Mouse (Mus musculus): Measurements from ENCODE around the gene Prmt9. TPM values are rescaled to one million over a fixed set of nuclear protein-coding genes. Genes with fewer than 3 reads are reported as not detected.
A peak's percentile ranks its signal among the peaks of the same experiment; 100 is the strongest.

The Prmt9 gene
- total and polyA plus RNA-seq, 3 experiments = 14.2 to 16.9 (median 14.3) TPM

DNA sequence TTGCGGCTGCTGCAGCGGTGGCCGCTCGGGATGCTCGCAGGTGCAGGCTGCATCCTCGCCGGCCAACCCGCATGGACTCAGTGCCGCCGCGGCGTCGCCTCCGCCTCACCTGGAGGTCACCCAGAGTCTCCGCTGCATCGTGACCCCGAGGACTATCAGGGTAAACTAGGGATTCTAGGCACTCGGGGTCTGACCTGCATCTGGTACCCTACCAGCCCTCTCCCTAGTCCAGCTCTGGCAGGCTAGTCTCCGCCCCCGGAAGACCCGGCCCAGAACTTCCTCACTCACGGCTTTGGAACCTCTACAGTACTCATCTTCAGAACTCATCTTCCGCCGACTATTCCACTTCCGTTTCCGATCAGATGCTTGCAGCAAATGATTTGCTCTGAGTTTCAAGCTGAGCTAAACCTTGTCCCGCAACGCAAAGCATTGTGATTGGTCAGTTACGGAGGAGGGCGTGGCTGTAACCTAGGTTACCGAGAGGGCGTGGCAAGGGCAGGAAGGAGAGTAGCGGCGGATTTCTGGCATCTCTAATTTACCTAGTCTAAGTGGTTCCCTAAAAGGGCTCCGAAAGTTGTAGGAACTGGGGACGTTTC is 61.3 kb downstream of the Prmt9 start, which contains the start of gene Tmem184c (continued):
- TF ChIP-seq PAX5 (IDR thresholded peaks at IDR 0.05; ENCODE audit: low read length) (no peak), IRF4 (IDR thresholded peaks at IDR 0.05; ENCODE audit: low read depth, low read length) (no peak; the same call in 1 of the 2 replicates), GABPA (IDR thresholded peaks at IDR 0.05; ENCODE audit: insufficient replicate concordance, low read depth, low read length) (no peak), CTCF (conservative IDR thresholded peaks at IDR 0.05 in 1 of 2, IDR thresholded peaks at IDR 0.05 in 1 of 2; ENCODE audit: low read depth in 2 of 2, low read length in 2 of 2) (no peak), JUND (conservative IDR thresholded peaks at IDR 0.05; ENCODE audit: low read depth, low read length) (no peak), TCF12 (IDR thresholded peaks at IDR 0.05; ENCODE audit: low read depth, low read length) (0 out of 2 replicates have a peak, but pooled peaks have one; percentile 50), CHD2 (IDR thresholded peaks at IDR 0.05; ENCODE audit: low read length) (no peak), ZMIZ1 (IDR thresholded peaks at IDR 0.05; ENCODE audit: low read depth, low read length) (peak; percentile 66; the same call in 1 of the 2 replicates), TBP (conservative IDR thresholded peaks at IDR 0.05; ENCODE audit: low read depth, low read length) (peak; percentile 61; the same call in 1 of the 2 replicates), MXI1 (IDR thresholded peaks at IDR 0.05; ENCODE audit: low read depth, low read length) (peak; percentile 78), CHD1 (IDR thresholded peaks at IDR 0.05; ENCODE audit: low read depth, low read length) (no peak), POLR2A (IDR thresholded peaks at IDR 0.05; ENCODE audit: low read depth, low read length) (peak; percentile 92), EP300 (IDR thresholded peaks at IDR 0.05; ENCODE audit: low read length) (no peak), SIN3A (IDR thresholded peaks at IDR 0.05; ENCODE audit: low read length) (peak; percentile 72)

DNA sequence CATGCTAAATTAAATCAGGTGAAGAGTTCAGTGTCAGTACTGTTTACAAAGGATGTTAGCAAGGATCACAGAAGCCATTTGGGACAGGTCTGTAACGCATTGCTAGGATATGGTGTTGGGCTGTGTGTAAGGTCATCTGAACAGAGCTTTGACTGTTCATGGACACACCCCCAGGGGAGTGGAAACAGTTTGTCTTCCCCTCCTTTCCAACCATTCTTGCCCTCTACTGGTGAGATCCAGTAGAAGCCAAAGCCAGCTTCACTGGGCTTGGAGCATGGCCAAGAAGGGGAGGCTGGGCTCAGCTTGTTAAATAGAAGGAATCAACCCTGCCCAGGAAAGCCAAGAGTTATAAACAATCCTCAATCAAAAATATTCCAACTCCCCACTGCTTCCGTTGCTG is 68.7 kb downstream of the Prmt9 start:
- no peaks in the 10 kb centered on the region for H3K4me1 ChIP-seq (ENCODE audit: control insufficient read depth in 1 of 2, insufficient read depth in 2 of 2)
- no peaks in the 10 kb centered on the region for H3K36me3 ChIP-seq (replicated peaks in 1 of 2; ENCODE audit: control insufficient read depth in 1 of 2, insufficient read depth in 1 of 2, low read length in 1 of 2)
- peak; percentile 43 for TF ChIP-seq SMC3 (IDR thresholded peaks at IDR 0.05; ENCODE audit: low read depth, low read length)
- peak; percentile 24 for TF ChIP-seq RAD21 (IDR thresholded peaks at IDR 0.05; ENCODE audit: low read depth, low read length)
- TF ChIP-seq PAX5 (IDR thresholded peaks at IDR 0.05; ENCODE audit: low read length) = no peak
- TF ChIP-seq CTCF (conservative IDR thresholded peaks at IDR 0.05 in 1 of 2, IDR thresholded peaks at IDR 0.05 in 1 of 2; ENCODE audit: low read depth in 2 of 2, low read length in 2 of 2) = peak; percentile 29 to 60; a peak in 2 of 4 replicates
- in situ Hi-C loops (cut with MboI; ENCODE audit: low pct_ligation_motif_present, low pct_unique_long_range_greater_than_20kb, low sequenced_read_pairs) = no loop called here
- no peak overlapping the region for H3K27ac ChIP-seq (ENCODE audit: insufficient read depth, low read depth)
- no peak overlapping the region for H3K9ac ChIP-seq (ENCODE audit: insufficient read depth, low read depth)
- dilution Hi-C loops (cut with MboI; ENCODE audit: extremely low pct_ligation_motif_present, extremely low pct_unique_long_range_greater_than_20kb, low sequenced_read_pairs) = no loop called here
- no peak overlapping the region for H3K4me2 ChIP-seq (ENCODE audit: insufficient read depth, low read depth, poor library complexity, severe bottlenecking)
- no peak overlapping the region for H3K4me3 ChIP-seq (replicated peaks in 1 of 3; ENCODE audit: low read depth in 2 of 3, low read length in 2 of 3, poor library complexity in 1 of 3)
- peak; percentile 51 for DNase-seq (ENCODE audit: extremely low read depth)
- H3K27me3 ChIP-seq (replicated peaks) = no peaks in the 10 kb centered on the region
- no peaks in the 10 kb centered on the region for H3K79me2 ChIP-seq (replicated peaks; ENCODE audit: control insufficient read depth, extremely low read depth, insufficient read depth, poor library complexity, severe bottlenecking)
- H3K9me3 ChIP-seq (replicated peaks; ENCODE audit: low read length) = no peaks in the 10 kb centered on the region

DNA sequence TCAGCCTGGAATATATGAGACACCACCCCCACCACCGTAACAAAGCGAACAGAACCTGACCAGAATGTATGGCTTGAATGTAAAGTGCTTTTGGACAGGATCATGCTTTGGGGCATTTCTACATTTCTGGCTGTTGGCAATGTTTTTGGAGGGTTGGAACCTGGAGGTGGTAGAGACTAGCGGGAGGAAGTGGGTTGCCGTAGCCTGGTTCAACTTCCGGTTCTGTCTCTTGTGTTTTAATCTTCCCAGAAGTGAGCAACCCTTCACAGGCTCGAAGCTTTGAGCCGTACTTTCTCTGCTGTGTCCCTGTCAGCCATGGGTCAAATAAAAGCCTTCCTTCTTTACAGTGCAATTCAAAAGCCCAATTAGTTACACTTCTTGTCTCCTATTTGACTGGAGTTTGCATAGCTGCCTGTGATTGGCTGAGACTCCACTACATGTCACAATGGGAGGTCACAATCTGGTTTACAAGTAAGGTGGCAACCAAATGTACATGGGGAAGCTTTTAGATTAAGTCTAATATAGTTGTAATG is 74.5 kb downstream of the Prmt9 start:
- Histone ChIP-seq H3K4me3 (replicated peaks in 1 of 3; ENCODE audit: low read depth in 2 of 3, low read length in 2 of 3, poor library complexity in 1 of 3) (no peak overlapping the region), H3K36me3 (replicated peaks in 1 of 2; ENCODE audit: control insufficient read depth in 1 of 2, insufficient read depth in 1 of 2, low read length in 1 of 2) (no peaks in the 10 kb centered on the region), H3K27me3 (replicated peaks) (no peaks in the 10 kb centered on the region), H3K4me1 (ENCODE audit: control insufficient read depth in 1 of 2, insufficient read depth in 2 of 2) (peaks cover 0 to 5% of the 10 kb centered on the region in 2 experiments; a peak in 2 of 4 replicates), H3K79me2 (replicated peaks; ENCODE audit: control insufficient read depth, extremely low read depth, insufficient read depth, poor library complexity, severe bottlenecking) (no peaks in the 10 kb centered on the region), H3K27ac (ENCODE audit: insufficient read depth, low read depth) (no peak overlapping the region), H3K9me3 (replicated peaks; ENCODE audit: low read length) (no peaks in the 10 kb centered on the region), H3K9ac (ENCODE audit: insufficient read depth, low read depth) (no peak overlapping the region), H3K4me2 (ENCODE audit: insufficient read depth, low read depth, poor library complexity, severe bottlenecking) (no peak overlapping the region)
- dilution Hi-C loops (cut with MboI; ENCODE audit: extremely low pct_ligation_motif_present, extremely low pct_unique_long_range_greater_than_20kb, low sequenced_read_pairs) = no loop called here
- DNase-seq (ENCODE audit: extremely low read depth) = no peak
- in situ Hi-C loops (cut with MboI; ENCODE audit: low pct_ligation_motif_present, low pct_unique_long_range_greater_than_20kb, low sequenced_read_pairs) = no loop called here
- TF ChIP-seq MAFK (IDR thresholded peaks at IDR 0.05; ENCODE audit: insufficient replicate concordance, low read length) (no peak), CTCF (conservative IDR thresholded peaks at IDR 0.05 in 1 of 2, IDR thresholded peaks at IDR 0.05 in 1 of 2; ENCODE audit: low read depth in 2 of 2, low read length in 2 of 2) (no peak), KAT2A (IDR thresholded peaks at IDR 0.05; ENCODE audit: insufficient replicate concordance, low read length) (no peak), USF2 (conservative IDR thresholded peaks at IDR 0.05; ENCODE audit: low read depth, low read length) (no peak), CHD2 (IDR thresholded peaks at IDR 0.05; ENCODE audit: low read length) (no peak), SIN3A (IDR thresholded peaks at IDR 0.05; ENCODE audit: low read length) (no peak)
